Mouse (Mus musculus) forebrain, embryonic 12.5 days (tissue): ENCODE data around the gene Cdh15. TPM values are rescaled to one million over a fixed set of nuclear protein-coding genes. Genes with fewer than 3 reads are reported as not detected.

ENCODE experiments used
- polyA plus RNA-seq: library from polyadenylated mRNA; unstranded; fragments of >200 nt; fragmentation: Nextera tagmentation; extraction: Ambion mirVana; gene quantifications from 2 replicates; pipeline ENCODE4 v1.2.1, GENCODE M21; 2016

Gene Cdh15
- polyA plus RNA-seq, 1 experiment from 2014 or later, result 0.73 TPM

Other genes with a start within 250 kb of the Cdh15 start
- 4.2 and 5.0 TPM in 2 replicates for gene Galns, start 236.5 kb upstream of the Cdh15 start, polyA plus RNA-seq
- gene Trappc2l, start 236.3 kb upstream of the Cdh15 start, polyA plus RNA-seq, result 42.2 and 44.2 TPM in 2 replicates
- not detected in 2 replicates for gene Pabpn1l, start 225.2 kb upstream of the Cdh15 start, polyA plus RNA-seq
- gene Cbfa2t3, start 148.9 kb upstream of the Cdh15 start, polyA plus RNA-seq, result 12.2 and 12.4 TPM in 2 replicates
- gene Acsf3, start 72.5 kb upstream of the Cdh15 start, polyA plus RNA-seq, result 16.1 and 17.3 TPM in 2 replicates
- gene Ankrd11, start 194.3 kb downstream of the Cdh15 start, polyA plus RNA-seq, result 38.4 and 65.7 TPM in 2 replicates
- gene Spg7, start 215.0 kb downstream of the Cdh15 start, polyA plus RNA-seq, result 59.1 and 61.6 TPM in 2 replicates